Mouse (Mus musculus) c-Kit-positive CD71-negative TER-119-negative erythroid progenitor cells, embryonic 14.5 days (primary cell): ENCODE measurements around the gene Mfng.

Source experiments
- DNase-seq: peaks from one replicate; pipeline ENCODE4 v3.0.0-alpha.2; 2013; ENCODE audit warnings: low read depth

Gene Mfng

GRCm38 (mm10) chr15:78773290-78773729, at the start of gene Mfng:
Mfng (minus strand) TSS chr15:78773475.
- peak; percentile 83 for DNase-seq

GRCm38 (mm10) chr15:78816074-78816391, 42.8 kb upstream of the Mfng start:
- no peak for DNase-seq

- DNase-seq: no peak
Measured at GRCm38 (mm10) chr15:78815314-78816073, 42.2 kb upstream of the Mfng start.

- DNase-seq: no peak
Measured at GRCm38 (mm10) chr15:78813603-78814002, 40.3 kb upstream of the Mfng start.

GRCm38 (mm10) chr15:78810146-78810545, 36.9 kb upstream of the Mfng start:
- no peak for DNase-seq

GRCm38 (mm10) chr15:78809739-78810138, 36.5 kb upstream of the Mfng start:
- DNase-seq: no peak

GRCm38 (mm10) chr15:78808980-78809379, 35.7 kb upstream of the Mfng start:
- no peak for DNase-seq

- DNase-seq: no peak
Measured at GRCm38 (mm10) chr15:78807141-78807540, 33.9 kb upstream of the Mfng start.

- no peak for DNase-seq
Measured at GRCm38 (mm10) chr15:78806614-78807013, 33.3 kb upstream of the Mfng start.

GRCm38 (mm10) chr15:78805351-78805750, 32.1 kb upstream of the Mfng start:
- DNase-seq: no peak

- no peak for DNase-seq
Measured at GRCm38 (mm10) chr15:78804326-78804725, 31.1 kb upstream of the Mfng start.

GRCm38 (mm10) chr15:78803499-78803900, 30.2 kb upstream of the Mfng start:
- no peak for DNase-seq

GRCm38 (mm10) chr15:78802776-78803391, 29.6 kb upstream of the Mfng start, which contains the start of gene Card10:
Card10 (minus strand) TSS chr15:78803042.
- no peak for DNase-seq

- no peak for DNase-seq
Measured at GRCm38 (mm10) chr15:78801971-78802741, 28.9 kb upstream of the Mfng start.

- no peak for DNase-seq
Measured at GRCm38 (mm10) chr15:78801571-78801970, 28.3 kb upstream of the Mfng start.

- DNase-seq: no peak
Measured at GRCm38 (mm10) chr15:78799029-78799428, 25.8 kb upstream of the Mfng start.

GRCm38 (mm10) chr15:78797060-78797329, 23.7 kb upstream of the Mfng start:
- no peak for DNase-seq

- DNase-seq: no peak
Measured at GRCm38 (mm10) chr15:78796196-78797059, 23.2 kb upstream of the Mfng start.

- no peak for DNase-seq
Measured at GRCm38 (mm10) chr15:78790990-78791389, 17.7 kb upstream of the Mfng start.

GRCm38 (mm10) chr15:78790451-78790850, 17.2 kb upstream of the Mfng start:
- no peak for DNase-seq

- DNase-seq: no peak
Measured at GRCm38 (mm10) chr15:78789721-78790323, 16.5 kb upstream of the Mfng start.

- no peak for DNase-seq
Measured at GRCm38 (mm10) chr15:78788042-78788441, 14.8 kb upstream of the Mfng start.
